Mouse (Mus musculus) hindbrain, postnatal 0 days (tissue): ENCODE data around the gene Galnt12. TPM values are rescaled to one million over a fixed set of nuclear protein-coding genes. Genes with fewer than 3 reads are reported as not detected.
A peak's percentile ranks its signal among the peaks of the same experiment; 100 is the strongest.

Experiments used
- ATAC-seq: fragments of 200-750 bp; cut with Nextera tagmentation; 2 replicates; pipeline ENCODE4 v1.8.0; 2017; ENCODE audit warnings: mild to moderate bottlenecking, moderate TSS enrichment, moderate library complexity
- DNase-seq: peaks from one replicate; pipeline ENCODE4 v3.0.0-alpha.2; 2015; ENCODE audit warnings: low spot score
- H3K27ac ChIP-seq: fragments of 300-500 bp; sonication (generic); 2 replicates; pipeline ENCODE4 v1.5.1; 2014; ENCODE audit warnings: mild to moderate bottlenecking
- H3K27me3 ChIP-seq: fragments of 300-500 bp; sonication (generic); 2 replicates; pipeline ENCODE4 v1.6.1; 2014; ENCODE audit warnings: low read length, mixed read lengths; ENCODE audit not compliant: insufficient read depth
- H3K36me3 ChIP-seq: fragments of 300-500 bp; sonication (generic); 2 replicates; pipeline ENCODE4 v1.6.1; 2014; ENCODE audit warnings: low read length, mixed read lengths; ENCODE audit not compliant: insufficient read depth
- H3K4me1 ChIP-seq: fragments of 300-500 bp; sonication (generic); 2 replicates; pipeline ENCODE4 v1.6.1; 2014; ENCODE audit warnings: antibody characterized with exemption, low read length, mixed read lengths; ENCODE audit not compliant: insufficient read depth
- H3K4me2 ChIP-seq: fragments of 300-500 bp; sonication (generic); 2 replicates; pipeline ENCODE4 v1.6.1; 2014; ENCODE audit warnings: low read depth, mild to moderate bottlenecking, low read length, moderate library complexity, mixed read lengths
- H3K4me3 ChIP-seq: fragments of 300-500 bp; sonication (generic); 2 replicates; pipeline ENCODE4 v1.5.1; 2014; ENCODE audit warnings: low read length
- H3K9ac ChIP-seq: fragments of 300-500 bp; sonication (generic); replicated peaks from 2 replicates; pipeline ENCODE4 v1.6.1; 2014; ENCODE audit warnings: mild to moderate bottlenecking, low read length, moderate library complexity, mixed read lengths
- H3K9me3 ChIP-seq: fragments of 300-500 bp; sonication (generic); 2 replicates; pipeline ENCODE4 v1.6.1; 2016; ENCODE audit warnings: low read length, mixed read lengths
- CTCF ChIP-seq: IDR thresholded peaks from 2 replicates; pipeline ENCODE4 v1.5.1; 2016; ENCODE audit warnings: antibody characterized with exemption, control low read depth, low read depth
- WGBS: fragments of 180-500 bp; shearing (Covaris S2); extraction: QIAGEN DNeasy Blood & Tissue Kit; methylation state at CpG from one replicate; pipeline ENCODE4 v1.1.7; 2014; 5-methylcytosine and 5-hydroxymethylcytosine counted together
- polyA plus RNA-seq: library from polyadenylated mRNA; unstranded; fragments of >200 nt; fragmentation: Nextera tagmentation; extraction: Ambion mirVana; gene quantifications from 2 replicates; pipeline ENCODE4 v1.2.1, GENCODE M21; 2015
- total RNA-seq: library from RNA; depleted of rRNA; stranded (reverse); fragments of >200 nt; gene quantifications from 2 replicates; pipeline ENCODE4 v1.2.3, GENCODE M21; 2014

Gene Galnt12
- total and polyA plus RNA-seq, 2 experiments from 2014 or later, result 1.2 to 1.5 TPM

DNA sequence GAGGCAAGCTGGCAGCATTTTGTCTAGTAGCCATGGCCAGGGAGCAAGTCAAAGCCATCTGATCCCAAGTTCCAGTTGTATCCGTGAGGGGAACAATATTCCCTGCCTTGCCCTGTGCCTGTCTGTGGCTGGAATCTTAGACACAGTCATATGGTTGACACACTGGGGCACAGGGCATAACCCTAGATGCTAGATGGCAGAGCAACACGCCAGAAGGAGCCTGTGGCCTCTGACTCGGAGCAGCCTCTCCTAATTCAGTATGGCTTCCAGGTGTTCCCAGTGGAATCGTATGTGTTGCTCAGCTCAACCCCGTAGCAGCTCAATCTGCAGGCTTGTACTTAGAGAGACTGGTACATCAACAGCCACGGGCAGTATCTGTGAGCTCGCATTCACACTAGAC, 46.7 kb downstream of the Galnt12 start:
- Histone ChIP-seq H3K4me2 (no peak overlapping the region), H3K9ac (no peak overlapping the region), H3K9me3 (no peaks in the 10 kb centered on the region), H3K27ac (no peak overlapping the region), H3K27me3 (no peaks in the 10 kb centered on the region), H3K4me1 (no peaks in the 10 kb centered on the region; the same call in 1 of the 2 replicates), H3K36me3 (no peaks in the 10 kb centered on the region), H3K4me3 (no peak overlapping the region)
- ATAC-seq (no peak), DNase-seq (no peak)
- no peak for TF ChIP-seq CTCF
- 83% methylated on average over 7 of the region's 7 CpGs for WGBS

DNA sequence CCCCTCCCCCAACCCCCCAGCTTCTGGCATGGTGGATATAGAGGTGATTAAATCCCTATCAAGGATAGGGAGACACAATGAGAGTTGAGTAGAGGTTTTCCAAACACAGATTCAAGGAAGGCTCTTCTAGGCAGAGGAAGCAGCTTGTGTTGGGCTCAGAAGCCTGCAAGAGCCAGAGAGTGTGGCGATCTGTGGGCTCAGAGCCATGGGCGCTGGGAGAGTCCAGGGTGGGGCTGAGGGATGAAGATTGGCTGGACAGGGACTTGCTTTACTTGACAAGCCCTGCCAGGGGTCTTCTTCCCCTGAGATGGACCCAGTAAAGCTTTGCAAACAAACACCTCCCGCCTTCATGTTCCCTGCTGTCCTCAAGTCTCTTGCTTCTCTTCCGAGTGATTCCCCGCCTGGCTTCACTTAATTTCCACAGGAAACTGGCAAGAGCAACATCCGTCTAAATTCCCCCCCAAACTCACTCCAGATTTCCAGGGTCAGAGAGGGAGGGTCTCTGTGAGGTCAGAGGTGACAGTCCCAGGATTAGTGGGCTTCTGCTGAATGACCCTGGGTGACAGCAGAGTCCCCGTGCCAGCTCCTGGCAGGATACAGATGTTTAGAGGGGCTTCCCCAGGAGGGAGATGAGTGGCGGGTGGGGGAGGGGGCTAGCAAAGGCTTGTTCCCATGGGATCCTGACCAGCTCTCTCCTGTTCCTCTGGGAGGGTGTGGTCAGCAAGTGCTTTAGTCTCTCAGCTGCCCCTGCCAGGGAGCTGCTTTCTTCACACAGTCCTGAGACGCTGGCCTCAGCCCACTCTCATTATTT, 47.5 kb downstream of the Galnt12 start:
- Histone ChIP-seq H3K9me3 (no peaks in the 10 kb centered on the region), H3K4me1 (no peaks in the 10 kb centered on the region; the same call in 1 of the 2 replicates), H3K9ac (no peak overlapping the region), H3K4me2 (no peak overlapping the region), H3K36me3 (no peaks in the 10 kb centered on the region), H3K27me3 (no peaks in the 10 kb centered on the region), H3K4me3 (no peak overlapping the region), H3K27ac (no peak overlapping the region)
- no peak for TF ChIP-seq CTCF
- DNase-seq, result no peak
- peak; percentile 57 for ATAC-seq
- 45% methylated on average over 9 of the region's 9 CpGs for WGBS

DNA sequence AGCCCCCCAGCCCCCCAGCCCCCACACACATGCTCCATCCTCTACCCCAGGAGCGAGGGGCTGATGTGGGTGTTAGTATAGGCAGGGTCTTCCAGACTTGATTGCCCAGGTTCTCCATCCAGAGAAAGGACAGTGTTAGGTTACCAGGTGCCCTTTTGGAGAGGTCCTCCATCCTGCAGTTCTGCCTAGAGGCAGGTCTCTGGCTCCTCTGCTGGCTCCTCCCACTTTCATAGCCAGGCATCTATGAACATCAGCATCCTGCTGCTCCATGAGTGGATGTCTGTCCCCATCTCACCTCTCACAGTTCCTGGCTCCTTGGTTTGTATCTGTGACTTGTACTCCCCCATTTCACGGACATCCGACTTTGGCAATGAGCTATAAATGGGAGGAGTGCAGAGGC, 48.6 kb downstream of the Galnt12 start:
- Histone ChIP-seq H3K4me2 (no peak overlapping the region), H3K27me3 (no peaks in the 10 kb centered on the region), H3K27ac (no peak overlapping the region), H3K9ac (no peak overlapping the region), H3K4me3 (no peak overlapping the region), H3K4me1 (no peaks in the 10 kb centered on the region; the same call in 1 of the 2 replicates), H3K9me3 (no peaks in the 10 kb centered on the region), H3K36me3 (no peaks in the 10 kb centered on the region)
- TF ChIP-seq CTCF, result no peak
- 84% methylated on average over 3 of the region's 3 CpGs for whole genome bisulfite sequencing
- DNase-seq (no peak), ATAC-seq (no peak)

DNA sequence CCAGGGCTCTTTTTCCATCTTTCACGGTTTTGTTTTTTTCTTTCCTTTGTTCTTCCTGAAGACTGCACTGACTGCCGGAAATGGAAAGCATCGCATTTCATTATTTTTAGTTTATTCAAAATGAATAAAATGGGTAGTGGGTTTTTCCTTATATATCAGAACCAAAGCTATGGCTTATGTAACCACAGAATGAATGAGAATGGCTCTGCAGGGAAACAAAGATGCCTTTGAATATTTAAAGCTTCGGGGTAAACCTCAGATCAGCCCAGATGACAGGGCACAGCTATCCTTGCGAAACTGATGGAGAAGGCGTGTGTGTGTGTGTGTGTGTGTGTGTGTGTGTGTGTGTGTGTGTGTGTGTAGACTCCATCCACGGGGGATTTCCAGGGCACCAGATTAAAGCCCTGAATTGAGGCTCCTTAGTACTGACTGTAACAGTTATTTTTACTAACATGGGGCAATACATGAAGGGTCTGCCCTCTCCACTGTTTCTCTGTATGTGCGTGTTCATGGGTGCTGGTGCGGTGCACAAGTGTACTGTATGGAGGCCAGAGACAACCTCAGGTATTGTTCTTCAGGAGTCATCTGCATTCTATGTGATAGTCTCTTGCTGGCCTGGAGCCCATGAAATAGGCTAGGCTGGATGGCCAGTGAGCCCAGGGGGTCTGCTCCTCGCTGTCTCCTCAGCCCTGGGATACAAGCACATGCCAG, 49.9 kb downstream of the Galnt12 start:
- Histone ChIP-seq H3K27me3 (no peaks in the 10 kb centered on the region), H3K9me3 (no peaks in the 10 kb centered on the region), H3K4me3 (no peak overlapping the region), H3K4me1 (no peaks in the 10 kb centered on the region; the same call in 1 of the 2 replicates), H3K27ac (no peak overlapping the region), H3K36me3 (no peaks in the 10 kb centered on the region), H3K9ac (no peak overlapping the region), H3K4me2 (no peak overlapping the region)
- 60% methylated on average over 10 of the region's 10 CpGs for WGBS
- 0 out of 2 replicates have a peak, but pooled peaks have one; percentile 34 for ATAC-seq
- no peak for TF ChIP-seq CTCF
- DNase-seq, result no peak

DNA sequence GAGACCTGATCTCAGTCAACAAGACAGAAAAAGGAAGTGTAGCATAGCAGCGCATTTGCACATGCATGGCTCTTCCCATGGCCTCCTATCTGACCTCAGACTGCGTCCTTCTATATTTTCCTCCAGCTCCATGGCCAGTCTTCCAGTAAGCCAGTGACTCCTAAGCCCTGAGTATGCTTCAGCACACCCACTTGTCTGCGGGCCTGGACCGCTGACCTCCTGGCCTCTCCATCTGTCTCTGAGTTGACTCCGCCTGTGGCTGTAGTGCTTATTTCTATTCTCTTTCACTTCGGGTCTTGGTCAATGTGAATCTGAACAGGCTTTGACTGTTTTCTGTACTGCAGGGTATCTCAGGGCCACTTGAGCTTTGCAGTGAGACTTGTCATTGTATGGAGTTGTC, 52.1 kb downstream of the Galnt12 start:
- WGBS, result 78% methylated on average over 6 of the region's 6 CpGs
- TF ChIP-seq CTCF, result no peak
- ATAC-seq, result no peak

DNA sequence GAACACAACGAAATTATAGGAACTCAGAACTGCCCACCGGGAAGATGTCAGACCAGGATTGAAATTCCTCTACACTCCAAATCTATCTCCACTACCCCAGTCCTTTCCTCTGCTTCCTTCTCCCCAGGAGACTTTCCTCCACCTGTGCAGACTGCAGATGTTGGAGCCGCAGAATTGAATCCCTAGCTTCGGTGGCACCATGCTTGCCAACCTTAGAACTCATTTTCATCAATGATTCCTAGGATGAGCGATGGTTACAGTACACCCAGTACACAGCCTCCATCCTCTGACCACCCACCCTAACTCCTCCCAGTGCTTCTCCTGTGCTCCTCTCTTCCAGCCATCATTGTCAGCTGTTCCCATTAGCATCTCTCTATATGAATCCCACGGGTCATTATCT, 53.6 kb downstream of the Galnt12 start:
- Histone ChIP-seq H3K4me3 (no peak overlapping the region), H3K36me3 (no peaks in the 10 kb centered on the region), H3K27ac (no peak overlapping the region), H3K4me1 (no peaks in the 10 kb centered on the region; the same call in 1 of the 2 replicates), H3K9ac (no peak overlapping the region), H3K4me2 (no peak overlapping the region), H3K9me3 (no peaks in the 10 kb centered on the region), H3K27me3 (no peaks in the 10 kb centered on the region)
- 86% methylated on average over 6 of the region's 6 CpGs for WGBS
- ATAC-seq (no peak), DNase-seq (no peak)
- TF ChIP-seq CTCF, result no peak

More for the DNA sequence above, 52.1 kb downstream of the Galnt12 start:
- no peak overlapping the region for H3K27ac ChIP-seq
- H3K9me3 ChIP-seq, result no peaks in the 10 kb centered on the region
- no peaks in the 10 kb centered on the region; the same call in 1 of the 2 replicates for H3K4me1 ChIP-seq
- no peak overlapping the region for H3K9ac ChIP-seq
- no peaks in the 10 kb centered on the region for H3K36me3 ChIP-seq
- no peaks in the 10 kb centered on the region for H3K27me3 ChIP-seq
- no peak for DNase-seq
- no peak overlapping the region for H3K4me2 ChIP-seq
- no peak overlapping the region for H3K4me3 ChIP-seq
